In genomic region chr5:4916390-4917273, GRCm38 (mm10) we compare ENCODE assay signal across 13 mouse cellular contexts.
DNase-seq lines count a peak whose midpoint lies in the region; ATAC-seq and TF ChIP-seq lines count a peak whose summit lies in the region.
"Had no signal": no experiment of that assay in that cellular context is flagged by ENCODE, and none has a peak within 500 bp of the region (broad histone marks: within the 10 kb centered on the region; RNA-seq: fewer than 3 reads in every experiment).

No protein-coding gene starts in this region.

- peak overlapping the region; percentile 62 for H3K27ac ChIP-seq in layer of hippocampus, adult 2 months
- peak overlapping the region; percentile 81 for H3K27ac ChIP-seq in kidney, adult 2 months (ENCODE audit: insufficient read depth, low read depth, low read length)
- peak overlapping the region; percentile 19; the same call in 1 of the 2 replicates for H3K27ac ChIP-seq in midbrain, embryonic 13.5 days
- H3K27ac ChIP-seq: limb, embryonic 10.5 days; stomach, postnatal 0 days had no signal

- TF ChIP-seq CTCF in layer of hippocampus, adult 2 months (conservative IDR thresholded peaks at IDR 0.05): no peak
- no peak for TF ChIP-seq CTCF in kidney, adult 2 months (conservative IDR thresholded peaks at IDR 0.05; ENCODE audit: insufficient read depth, insufficient read length, low read depth, low read length)

- no peak overlapping the region for H3K4me2 ChIP-seq in midbrain, embryonic 13.5 days (replicated peaks)

- no peak for DNase-seq in layer of hippocampus, adult 2 months (ENCODE audit: low spot score in 2 of 2)
- no peak for DNase-seq in layer of hippocampus, adult 9-10 months (ENCODE audit: low spot score)
- DNase-seq in cerebellum, adult 18-20 months: peak; percentile 60 to 61
- DNase-seq in kidney, adult 2 months: peak; percentile 81
- DNase-seq in adipocyte (ENCODE audit: low spot score): no peak
- DNase-seq in heart, postnatal 10 days: no peak
- DNase-seq in testis, postnatal 14 days (ENCODE audit: low spot score): no peak

- peak; percentile 37; the same call in 1 of the 2 replicates for ATAC-seq in midbrain, embryonic 13.5 days
- ATAC-seq: lung, postnatal 0 days had no signal

- H3K27me3 ChIP-seq in kidney, adult 2 months (replicated peaks; ENCODE audit: control insufficient read depth, insufficient read depth, low read length): no peaks in the 10 kb centered on the region
- no peaks in the 10 kb centered on the region for H3K27me3 ChIP-seq in midbrain, embryonic 13.5 days

- WGBS in kidney, adult 2 months: 52% methylated on average over 10 of the region's 10 CpGs
- WGBS in midbrain, embryonic 13.5 days: 72% methylated on average over 10 of the region's 10 CpGs

- intact Hi-C loops in heart, postnatal 10 days (cut with DNase I): loop anchor here (10.0 kb wide), 2 partner anchors 812 to 1022 kb away; partner anchors contain the start of genes Cyp51 and Mterf1a

- no peak for TF ChIP-seq POLR2A in kidney, adult 2 months (IDR thresholded peaks at IDR 0.05; ENCODE audit: low read depth, low read length)

- no peak overlapping the region for H3K4me3 ChIP-seq in layer of hippocampus, adult 2 months
- H3K4me3 ChIP-seq in kidney, adult 2 months (ENCODE audit: insufficient read depth, low read depth, low read length): no peak overlapping the region
- H3K4me3 ChIP-seq in midbrain, embryonic 13.5 days (replicated peaks): no peak overlapping the region
- H3K4me3 ChIP-seq: erythroblast, embryonic 14.5 days; limb, embryonic 10.5 days; myocyte had no signal

- H3K36me3 ChIP-seq in kidney, adult 2 months (ENCODE audit: control insufficient read depth, insufficient read depth, low read length): no peaks in the 10 kb centered on the region
- H3K36me3 ChIP-seq in midbrain, embryonic 13.5 days: no peaks in the 10 kb centered on the region
- H3K36me3 ChIP-seq: limb, embryonic 10.5 days had no signal

- no peaks in the 10 kb centered on the region; the same call in 1 of the 2 replicates for H3K4me1 ChIP-seq in kidney, adult 2 months (ENCODE audit: control insufficient read depth, insufficient read depth, low read length)
- H3K4me1 ChIP-seq in midbrain, embryonic 13.5 days (replicated peaks): peaks cover 42% of the 10 kb centered on the region

- no peak overlapping the region for H3K9ac ChIP-seq in midbrain, embryonic 13.5 days (replicated peaks)

- H3K9me3 ChIP-seq in midbrain, embryonic 13.5 days: no peaks in the 10 kb centered on the region
- H3K9me3 ChIP-seq: limb, embryonic 10.5 days had no signal

Comparison
In these comparisons a context has a peak if more than half of its experiments do, and no peak if none do; other contexts are left out.
1. DNase-seq: peak in cerebellum, adult 18-20 months (2 of 2) and kidney, adult 2 months (single experiment); none in layer of hippocampus, adult 2 months (0 of 2), layer of hippocampus, adult 9-10 months (single experiment), adipocyte (single experiment), heart, postnatal 10 days (0 of 2) and testis, postnatal 14 days (single experiment).
2. H3K27ac ChIP-seq: peak in every context shown above with its lines; median percentile 81 in kidney, adult 2 months; 62 in layer of hippocampus, adult 2 months; 19 in midbrain, embryonic 13.5 days.